Mouse (Mus musculus) testis, adult 2 months (tissue): ENCODE measurements around the gene Crb1. TPM values are rescaled to one million over a fixed set of nuclear protein-coding genes. Genes with fewer than 3 reads are reported as not detected.

Experiments used
- H3K27ac ChIP-seq: fragments of 200-500 bp; 2 replicates; pipeline ENCODE4 v1.5.1; 2012; ENCODE audit warnings: low read depth, low read length; ENCODE audit not compliant: control insufficient read depth, insufficient read depth
- H3K27me3 ChIP-seq: fragments of 200-500 bp; 2 replicates; pipeline ENCODE4 v1.6.1; 2012; ENCODE audit warnings: mild to moderate bottlenecking, low read length, moderate library complexity; ENCODE audit not compliant: control insufficient read depth, insufficient read depth
- H3K36me3 ChIP-seq: fragments of 200-500 bp; 2 replicates; pipeline ENCODE4 v1.6.1; 2012; ENCODE audit warnings: mild to moderate bottlenecking, low read length; ENCODE audit not compliant: control insufficient read depth, insufficient read depth
- H3K4me1 ChIP-seq: fragments of 200-500 bp; 2 replicates; pipeline ENCODE4 v1.6.1; 2012; ENCODE audit warnings: low read length; ENCODE audit not compliant: control insufficient read depth, insufficient read depth
- H3K4me3 ChIP-seq: fragments of 200-500 bp; 2 replicates; pipeline ENCODE4 v1.5.1; 2012; ENCODE audit warnings: low read depth, mild to moderate bottlenecking, low read length, moderate library complexity, mixed read lengths; ENCODE audit not compliant: control insufficient read depth
- CTCF ChIP-seq: fragments of 200-500 bp; IDR thresholded peaks from 2 replicates; pipeline ENCODE4 v1.5.1; 2012; ENCODE audit warnings: low read depth, mild to moderate bottlenecking, inconsistent platforms, low read length, moderate library complexity; ENCODE audit not compliant: control insufficient read depth, insufficient read depth, insufficient replicate concordance
- POLR2A ChIP-seq: fragments of 200-500 bp; IDR thresholded peaks from 2 replicates; pipeline ENCODE4 v1.6.1; 2012; ENCODE audit warnings: low read depth, mild to moderate bottlenecking, inconsistent platforms, low read length, moderate library complexity; ENCODE audit not compliant: control insufficient read depth
- polyA plus RNA-seq: library from polyadenylated mRNA; depleted of rRNA; stranded (reverse); fragments of >200 nt; gene quantifications from 2 replicates; pipeline ENCODE4 v1.2.3, GENCODE M21; 2012

Gene Crb1
- polyA plus RNA-seq, 1 experiment, result 2.3 TPM

DNA sequence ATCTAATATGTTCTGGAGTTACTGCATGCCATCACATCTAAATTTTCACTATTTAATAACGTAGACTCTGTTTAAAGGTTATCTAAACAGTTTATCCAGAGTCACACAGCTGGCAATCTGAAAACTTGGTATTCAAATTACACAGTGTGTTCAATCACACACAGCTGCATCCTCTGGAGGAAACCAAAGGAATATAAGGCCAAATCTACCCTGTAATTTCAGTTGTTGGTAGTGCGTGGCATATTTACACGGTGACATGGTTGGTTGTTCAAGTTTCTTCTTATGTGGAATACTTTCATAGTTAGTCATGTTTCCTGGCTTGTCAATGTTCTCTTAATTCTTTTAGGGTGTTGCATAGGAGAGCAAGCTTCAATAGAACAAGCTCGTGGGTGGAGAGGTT is 166.4 kb downstream of the Crb1 start:
- peak overlapping the region; percentile 51 for H3K27ac ChIP-seq
- TF ChIP-seq CTCF (no peak), POLR2A (no peak)

DNA sequence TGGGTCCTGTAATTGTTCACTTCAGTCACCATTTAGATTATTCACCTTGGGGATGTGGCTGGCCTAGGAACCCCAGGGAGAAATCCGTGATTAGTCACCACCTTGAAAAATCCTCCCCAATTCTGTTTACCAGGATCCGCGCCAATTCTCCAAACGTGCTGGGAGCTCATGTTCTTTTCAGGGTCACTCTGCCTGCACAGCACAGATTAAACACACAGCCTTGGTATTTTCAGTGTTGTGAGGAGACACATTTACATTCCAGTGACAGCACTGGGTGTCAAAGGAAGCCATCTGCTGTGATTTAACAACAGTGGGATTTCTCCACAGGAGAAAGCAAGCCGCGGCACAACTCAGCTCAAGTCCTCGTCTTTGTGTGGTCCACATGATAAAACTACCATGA is 167.1 kb downstream of the Crb1 start:
- peak overlapping the region; percentile 73 for H3K27ac ChIP-seq
- H3K4me3 ChIP-seq, result no peak overlapping the region
- peaks cover 3% of the 10 kb centered on the region for H3K4me1 ChIP-seq
- no peak for TF ChIP-seq CTCF
- TF ChIP-seq POLR2A, result no peak
- no peaks in the 10 kb centered on the region for H3K27me3 ChIP-seq
- no peaks in the 10 kb centered on the region for H3K36me3 ChIP-seq

More for the DNA sequence above, 166.4 kb downstream of the Crb1 start:
- H3K27me3 ChIP-seq, result no peaks in the 10 kb centered on the region
- H3K4me3 ChIP-seq, result no peak overlapping the region
- H3K4me1 ChIP-seq, result peaks cover 2% of the 10 kb centered on the region; the same call in 1 of the 2 replicates
- no peaks in the 10 kb centered on the region for H3K36me3 ChIP-seq

DNA sequence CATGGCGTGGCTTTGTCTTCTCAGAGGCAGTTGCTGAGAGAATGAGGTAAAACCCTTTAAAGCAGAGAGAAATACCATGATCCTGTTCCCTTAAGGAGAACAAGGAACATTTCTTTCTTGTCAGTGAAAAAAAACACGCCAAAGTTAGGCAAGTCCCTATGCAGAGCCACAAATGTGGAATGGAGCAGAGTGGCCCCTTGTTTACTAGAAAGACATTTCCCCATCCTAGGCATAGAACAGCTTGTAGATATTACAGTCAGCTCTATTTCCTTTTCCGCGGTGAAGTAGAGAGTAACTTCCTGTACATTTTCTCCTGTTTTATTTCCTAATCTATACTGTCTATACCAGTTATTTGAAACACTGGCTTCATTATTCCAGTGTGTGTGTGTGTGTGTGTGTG is 170.6 kb downstream of the Crb1 start:
- peaks cover 3% of the 10 kb centered on the region for H3K4me1 ChIP-seq
- H3K4me3 ChIP-seq, result no peak overlapping the region
- no peaks in the 10 kb centered on the region for H3K36me3 ChIP-seq
- H3K27me3 ChIP-seq, result no peaks in the 10 kb centered on the region
- no peak for TF ChIP-seq POLR2A
- no peak for TF ChIP-seq CTCF
- H3K27ac ChIP-seq, result no peak overlapping the region

DNA sequence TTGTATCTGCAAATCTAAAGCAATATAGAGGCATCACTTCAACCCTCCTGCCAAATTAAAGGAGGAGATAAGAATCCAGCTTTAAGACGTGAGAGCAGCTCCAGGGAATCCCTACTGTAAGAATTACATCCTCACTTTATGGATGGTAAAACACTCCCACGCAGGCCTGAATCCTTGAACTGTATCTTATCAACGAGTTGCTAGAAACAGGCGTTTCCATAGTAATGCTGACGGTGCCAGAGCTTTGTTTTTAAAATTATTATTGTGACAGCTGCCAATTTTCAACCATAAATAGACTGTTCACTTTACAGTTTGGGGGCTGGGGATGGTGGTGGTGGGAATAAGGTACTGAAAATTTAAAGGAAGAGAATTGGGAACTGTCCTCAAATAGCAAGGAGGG is 173.9 kb downstream of the Crb1 start:
- H3K27ac ChIP-seq, result no peak overlapping the region
- H3K36me3 ChIP-seq, result no peaks in the 10 kb centered on the region
- H3K4me3 ChIP-seq, result no peak overlapping the region
- peaks cover 3% of the 10 kb centered on the region for H3K4me1 ChIP-seq
- H3K27me3 ChIP-seq, result no peaks in the 10 kb centered on the region
- TF ChIP-seq CTCF (no peak), POLR2A (no peak)

DNA sequence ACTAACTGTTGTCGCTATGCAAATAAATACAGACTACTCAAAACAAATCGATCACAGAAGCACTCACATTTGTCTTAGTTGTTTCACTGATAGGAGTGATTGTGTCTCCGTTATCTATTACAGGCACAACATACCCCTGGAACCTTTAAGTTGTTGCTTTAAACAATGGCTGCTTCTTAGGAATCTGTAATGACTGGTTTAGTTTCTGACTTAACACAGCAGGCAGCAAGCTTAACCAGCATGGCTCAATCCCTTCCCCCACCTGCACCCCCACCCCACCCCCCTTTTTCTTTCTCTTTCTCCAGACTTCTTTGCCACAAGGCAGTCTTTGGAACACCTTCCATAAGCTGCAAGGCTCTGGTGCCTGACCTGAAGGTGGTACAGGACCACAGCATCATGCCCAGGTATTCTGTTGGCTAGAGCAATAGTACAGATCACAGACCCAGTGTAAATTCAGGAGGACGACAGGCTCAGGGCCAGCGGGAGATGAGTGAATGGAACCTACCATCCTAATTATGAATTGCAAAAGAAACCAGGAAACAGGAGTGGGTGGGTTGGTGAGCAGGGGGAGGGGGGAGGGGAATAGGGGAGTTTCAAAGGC is 182.4 kb downstream of the Crb1 start:
- Histone ChIP-seq H3K27me3 (no peaks in the 10 kb centered on the region), H3K36me3 (no peaks in the 10 kb centered on the region), H3K4me3 (no peak overlapping the region), H3K4me1 (no peaks in the 10 kb centered on the region), H3K27ac (no peak overlapping the region)
- TF ChIP-seq CTCF, result no peak
- no peak for TF ChIP-seq POLR2A

DNA sequence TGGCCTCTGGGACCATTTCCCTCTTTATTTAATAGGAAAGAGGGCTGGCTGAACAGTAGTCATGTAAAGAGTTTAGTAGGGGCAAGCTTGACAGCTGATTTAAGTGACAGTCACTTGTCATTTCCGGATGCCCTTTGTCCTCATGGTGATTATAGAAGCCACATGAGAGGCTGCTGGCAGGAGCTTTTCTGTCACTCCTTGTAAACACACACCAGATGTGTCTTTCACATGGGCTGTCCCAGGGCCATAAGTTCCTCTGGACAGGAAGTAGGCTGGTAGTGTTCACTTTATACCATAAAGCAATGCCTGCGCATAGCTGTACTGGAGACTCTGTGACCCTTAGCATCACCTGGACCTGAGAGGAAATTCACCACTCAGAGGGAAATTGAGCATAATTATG is 182.9 kb downstream of the Crb1 start:
- H3K27ac ChIP-seq, result no peak overlapping the region
- no peaks in the 10 kb centered on the region for H3K4me1 ChIP-seq
- no peaks in the 10 kb centered on the region for H3K36me3 ChIP-seq
- TF ChIP-seq CTCF (no peak), POLR2A (no peak)
- H3K27me3 ChIP-seq, result no peaks in the 10 kb centered on the region
- no peak overlapping the region for H3K4me3 ChIP-seq

DNA sequence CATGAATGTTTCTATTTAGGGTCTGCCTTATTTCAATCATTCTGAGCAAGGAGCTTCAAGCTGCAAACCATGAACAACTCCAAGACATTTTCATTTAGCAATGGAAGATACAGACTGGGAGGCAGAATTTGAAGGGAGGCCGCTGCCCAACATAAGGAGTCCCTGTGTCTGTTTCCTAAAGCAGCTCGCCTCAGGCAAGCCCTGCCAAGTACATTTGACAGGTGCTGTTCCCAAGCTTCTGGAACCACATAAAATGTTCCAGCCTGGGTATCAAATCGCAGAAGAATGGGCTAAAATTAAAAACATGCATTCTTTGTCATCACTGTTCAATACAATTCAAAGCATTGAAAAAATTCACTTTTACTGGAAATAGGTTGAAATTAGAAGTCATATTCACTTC is 184.3 kb downstream of the Crb1 start:
- TF ChIP-seq CTCF, result no peak
- TF ChIP-seq POLR2A, result no peak

DNA sequence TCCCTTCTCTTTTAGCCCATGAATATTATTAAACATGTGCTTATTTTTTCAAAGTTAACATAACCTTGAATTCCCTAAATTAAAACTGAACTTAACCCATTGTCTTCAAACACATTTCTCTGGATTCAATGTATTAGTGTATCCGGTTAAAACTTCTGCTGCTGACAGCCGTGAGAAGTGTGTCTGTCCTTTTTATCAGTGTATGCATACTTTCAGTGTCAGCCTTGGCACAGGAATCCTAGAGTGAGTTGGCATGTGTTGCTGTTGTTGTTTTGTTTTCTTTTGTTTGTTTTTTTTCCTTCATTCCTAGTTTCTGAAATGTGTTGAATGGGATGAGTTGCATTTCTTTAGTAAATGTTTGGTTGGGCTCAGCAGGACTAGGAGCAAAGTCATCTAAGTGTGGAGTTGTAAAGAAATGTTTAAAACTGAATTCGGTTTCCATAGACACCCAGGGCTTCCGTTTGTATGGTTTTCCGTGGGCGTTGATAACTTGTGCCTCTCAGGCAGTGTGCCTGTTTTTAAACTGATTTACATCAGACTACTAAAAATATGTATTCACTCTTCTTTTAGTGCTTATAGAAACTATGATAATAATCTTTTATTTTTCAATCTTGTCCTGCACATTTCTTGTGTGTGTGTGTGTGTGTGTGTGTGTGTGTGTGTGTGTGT is 196.3 kb downstream of the Crb1 start:
- no peaks in the 10 kb centered on the region; the same call in 1 of the 2 replicates for H3K4me1 ChIP-seq
- no peak overlapping the region for H3K27ac ChIP-seq
- no peaks in the 10 kb centered on the region for H3K27me3 ChIP-seq
- no peak for TF ChIP-seq POLR2A
- TF ChIP-seq CTCF, result no peak
- H3K36me3 ChIP-seq, result no peaks in the 10 kb centered on the region
- no peak overlapping the region; the same call in 1 of the 2 replicates for H3K4me3 ChIP-seq

More for the DNA sequence above, 184.3 kb downstream of the Crb1 start:
- Histone ChIP-seq H3K36me3 (no peaks in the 10 kb centered on the region), H3K27ac (no peak overlapping the region), H3K4me1 (no peaks in the 10 kb centered on the region), H3K4me3 (no peak overlapping the region), H3K27me3 (no peaks in the 10 kb centered on the region)
